Mouse (Mus musculus): ENCODE data around the gene Cass4.

GRCm38 (mm10) chr2:172370411-172371223 is 23.0 kb upstream of the Cass4 start, which contains the start of the genes Aurka and Cstf1:
- TF ChIP-seq POLR2A (IDR thresholded peaks at IDR 0.05; ENCODE audit: borderline replicate concordance, low read depth, low read length) (no peak; the same call in 1 of the 2 replicates), CTCF (IDR thresholded peaks at IDR 0.05; ENCODE audit: low read depth, low read length) (no peak)

All from bone marrow macrophage, adult 2 months (primary cell).